Mouse (Mus musculus) brain, embryonic 14.5 days (tissue): Measurements from ENCODE around the gene Tpm1.

Experiments used
- CTCF ChIP-seq: fragments of 200-500 bp; IDR thresholded peaks from 2 replicates; pipeline ENCODE4 v1.5.1; 2012; ENCODE audit warnings: inconsistent platforms, mild to moderate bottlenecking, moderate library complexity, borderline replicate concordance; ENCODE audit not compliant: insufficient read depth, insufficient read length; ENCODE audit errors: extremely low read depth
- POLR2A ChIP-seq: fragments of 200-500 bp; IDR thresholded peaks from 2 replicates; pipeline ENCODE4 v1.6.1; 2012; ENCODE audit warnings: mild to moderate bottlenecking, inconsistent platforms, borderline replicate concordance; ENCODE audit not compliant: poor library complexity, insufficient read depth, insufficient read length, severe bottlenecking; ENCODE audit errors: extremely low read depth

DNA sequence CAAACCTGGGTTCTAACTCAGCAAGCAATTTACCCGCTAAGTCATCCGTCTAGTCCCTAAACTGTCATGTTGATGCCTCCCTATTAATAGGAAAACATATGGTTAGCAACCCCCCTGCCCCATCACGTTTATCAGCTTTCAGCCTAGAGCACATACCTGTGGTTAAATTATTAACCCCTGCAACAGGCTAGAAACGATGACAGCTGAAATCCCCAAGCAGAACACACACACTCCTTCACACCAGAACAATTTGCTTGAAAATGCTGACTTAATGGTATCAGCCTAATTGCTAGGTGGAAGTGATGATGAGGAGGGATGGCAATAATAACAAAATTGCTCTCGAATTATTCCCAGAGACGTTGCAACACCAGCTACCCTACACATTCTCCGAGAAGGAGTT, 42.4 kb upstream of the Tpm1 start:
- TF ChIP-seq POLR2A = no peak
- no peak for TF ChIP-seq CTCF
